Mouse (Mus musculus) heart, adult 2 months (tissue): ENCODE measurements around the gene Gpx8.

Experiments
- CTCF ChIP-seq: fragments of 200-600 bp; IDR thresholded peaks from 2 replicates; pipeline ENCODE4 v1.8.1; 2022; ENCODE audit warnings: antibody characterized with exemption, mild to moderate bottlenecking, moderate library complexity
- EP300 ChIP-seq: fragments of 200-500 bp; IDR thresholded peaks from 2 replicates; pipeline ENCODE4 v1.6.1; 2011; ENCODE audit warnings: low read depth, low read length, control low read depth; ENCODE audit not compliant: insufficient read depth

- TF ChIP-seq CTCF (no peak), EP300 (no peak)
These were observed 35.9 kb upstream of the Gpx8 start for GRCm38 (mm10) chr13:113082101-113082500.
